Mouse (Mus musculus) liver, postnatal 0 days (tissue): Measurements from ENCODE around the gene Taf1a. TPM values are rescaled to one million over a fixed set of nuclear protein-coding genes. Genes with fewer than 3 reads are reported as not detected.
"Not testable (repeated sequence)": the region's sequence is repeated elsewhere in the genome, so short reads cannot be mapped to it uniquely, and the experiment has no call there.

Source experiments
- ATAC-seq: fragments of 200-750 bp; cut with Nextera tagmentation; 2 replicates; pipeline ENCODE4 v1.8.0; 2017; ENCODE audit warnings: mild to moderate bottlenecking, moderate library complexity
- DNase-seq: peaks from one replicate; pipeline ENCODE4 v3.0.0-alpha.2; 2016
- H3K27ac ChIP-seq: fragments of 300-500 bp; sonication (generic); 2 replicates; pipeline ENCODE4 v1.5.1; 2014; ENCODE audit warnings: antibody characterized with exemption, moderate library complexity, mild to moderate bottlenecking, low read depth
- H3K27me3 ChIP-seq: fragments of 300-500 bp; sonication (generic); 2 replicates; pipeline ENCODE4 v1.6.1; 2014; ENCODE audit warnings: low read length, control low read depth, mixed read lengths; ENCODE audit not compliant: insufficient read depth
- H3K36me3 ChIP-seq: fragments of 300-500 bp; sonication (generic); replicated peaks from 2 replicates; pipeline ENCODE4 v1.6.1; 2014; ENCODE audit warnings: mild to moderate bottlenecking, control low read depth, low read length, moderate library complexity, mixed read lengths; ENCODE audit not compliant: insufficient read depth
- H3K4me1 ChIP-seq: fragments of 300-500 bp; sonication (generic); 2 replicates; pipeline ENCODE4 v1.6.1; 2014; ENCODE audit warnings: antibody characterized with exemption, mild to moderate bottlenecking, control low read depth; ENCODE audit not compliant: insufficient read depth
- H3K4me2 ChIP-seq: fragments of 300-500 bp; sonication (generic); 2 replicates; pipeline ENCODE4 v1.6.1; 2014; ENCODE audit warnings: low read depth, mild to moderate bottlenecking, low read length, moderate library complexity, mixed read lengths
- H3K4me3 ChIP-seq: fragments of 300-500 bp; sonication (generic); 2 replicates; pipeline ENCODE4 v1.5.1; 2014; ENCODE audit warnings: low read depth, low read length
- H3K9ac ChIP-seq: fragments of 300-500 bp; sonication (generic); replicated peaks from 2 replicates; pipeline ENCODE4 v1.6.1; 2014; ENCODE audit warnings: mild to moderate bottlenecking, moderate library complexity
- H3K9me3 ChIP-seq: fragments of 300-500 bp; sonication (generic); 2 replicates; pipeline ENCODE4 v1.6.1; 2016; ENCODE audit warnings: mild to moderate bottlenecking, control low read depth, low read length, mixed read lengths
- CTCF ChIP-seq: sonication (generic); IDR thresholded peaks from 2 replicates; pipeline ENCODE4 v1.5.1; 2016; ENCODE audit warnings: antibody characterized with exemption, low read depth
- EP300 ChIP-seq: IDR thresholded peaks from 2 replicates; pipeline ENCODE4 v1.6.1; 2016; ENCODE audit warnings: antibody characterized with exemption, low read depth, mild to moderate bottlenecking
- WGBS: fragments of 180-500 bp; shearing (Covaris S2); extraction: QIAGEN DNeasy Blood & Tissue Kit; methylation state at CpG from one replicate; pipeline ENCODE4 v1.1.7; 2014; ENCODE audit not compliant: insufficient replicate concordance; 5-methylcytosine and 5-hydroxymethylcytosine counted together
- polyA plus RNA-seq: library from polyadenylated mRNA; unstranded; fragments of >200 nt; fragmentation: Nextera tagmentation; extraction: Ambion mirVana; gene quantifications from 2 replicates; pipeline ENCODE4 v1.2.1, GENCODE M21; 2015

Gene Taf1a
- 3.7 and 4.3 TPM in 2 replicates for polyA plus RNA-seq

- TF ChIP-seq CTCF (no peak), EP300 (no peak)
- Histone ChIP-seq H3K27me3 (no peaks in the 10 kb centered on the region), H3K36me3 (peaks cover 8% of the 10 kb centered on the region), H3K4me3 (peak within 1 kb of the TSS; percentile 59), H3K9ac (peak within 1 kb of the TSS; percentile 64), H3K9me3 (no peaks in the 10 kb centered on the region), H3K4me2 (peak within 1 kb of the TSS; percentile 71), H3K27ac (peak within 1 kb of the TSS; percentile 41), H3K4me1 (peaks cover 8% of the 10 kb centered on the region)
- ATAC-seq (peak; percentile 100), DNase-seq (peak; percentile 96)
- 5% methylated on average over 44 of the region's 44 CpGs for WGBS
Measured at GRCm38 (mm10) chr1:183388426-183389406, at the start of gene Taf1a. TSS of gene Taf1a (plus strand) at chr1:183388981.

- not testable (repeated sequence) for H3K27ac ChIP-seq, H3K9me3 ChIP-seq, DNase-seq, H3K27me3 ChIP-seq, H3K9ac ChIP-seq, ATAC-seq, H3K4me2 ChIP-seq, H3K4me1 ChIP-seq, H3K4me3 ChIP-seq
- H3K36me3 ChIP-seq = peaks cover 33% of the 10 kb centered on the region
- 95% methylated on average over 1 of the region's 1 CpGs for WGBS
Measured at GRCm38 (mm10) chr1:183342902-183343301, 45.9 kb upstream of the Taf1a start.

DNA sequence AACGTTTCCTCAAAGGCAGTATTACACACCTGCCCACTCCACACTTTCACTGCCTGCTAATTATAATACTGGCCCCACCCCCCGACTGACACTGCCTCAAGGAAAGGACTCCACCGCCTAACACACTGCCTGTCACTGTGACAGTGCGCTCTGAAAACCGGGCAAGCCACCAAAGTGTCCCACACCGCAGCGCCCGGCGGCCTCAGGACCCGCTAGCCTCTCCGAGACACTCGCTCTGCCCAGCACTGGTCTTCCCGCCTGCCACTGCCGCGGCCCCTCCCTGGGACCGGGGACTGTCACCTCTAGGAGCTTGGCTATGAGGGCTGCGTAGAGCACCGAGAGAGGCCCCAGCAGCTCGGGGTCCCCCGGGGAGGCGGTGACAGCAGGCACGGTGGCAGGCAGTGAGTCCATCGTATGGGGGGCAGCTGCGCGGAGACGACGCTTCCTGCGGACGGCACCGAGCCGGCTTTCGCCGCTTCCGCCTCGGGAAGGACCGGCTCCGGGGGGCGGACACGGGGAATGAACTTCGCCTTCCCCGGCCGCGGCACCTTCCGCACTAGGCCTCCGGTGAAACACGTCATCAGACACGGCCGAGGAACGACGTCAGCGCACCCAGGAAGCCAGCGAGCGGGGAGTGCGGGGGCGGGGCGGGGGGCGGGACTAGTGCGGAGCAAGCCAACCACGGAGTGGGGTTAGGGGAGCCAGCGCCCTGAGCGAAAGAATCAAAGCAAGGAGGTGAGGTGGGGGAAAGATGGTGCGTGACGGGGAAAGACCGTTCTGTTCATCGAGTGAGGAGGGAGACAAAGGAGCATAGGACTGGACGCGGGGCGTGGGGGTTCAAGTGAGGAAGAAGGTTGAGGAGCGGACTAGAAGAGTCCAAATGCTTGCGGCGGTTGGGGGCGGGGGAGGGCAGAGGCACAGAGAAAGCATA lies 43.6 kb upstream of the Taf1a start:
- H3K27me3 ChIP-seq = no peaks in the 10 kb centered on the region
- peak overlapping the region; percentile 97 for H3K27ac ChIP-seq
- H3K9ac ChIP-seq = peak overlapping the region; percentile 97
- ATAC-seq = peak; percentile 94
- WGBS = under 1% methylated on average over 70 of the region's 72 CpGs
- H3K4me2 ChIP-seq = peak overlapping the region; percentile 83
- H3K9me3 ChIP-seq = no peaks in the 10 kb centered on the region
- peaks cover 7% of the 10 kb centered on the region for H3K4me1 ChIP-seq
- H3K4me3 ChIP-seq = peak overlapping the region; percentile 91
- H3K36me3 ChIP-seq = peaks cover 27% of the 10 kb centered on the region
- peak; percentile 98 for DNase-seq
- TF ChIP-seq CTCF (no peak), EP300 (no peak)

DNA sequence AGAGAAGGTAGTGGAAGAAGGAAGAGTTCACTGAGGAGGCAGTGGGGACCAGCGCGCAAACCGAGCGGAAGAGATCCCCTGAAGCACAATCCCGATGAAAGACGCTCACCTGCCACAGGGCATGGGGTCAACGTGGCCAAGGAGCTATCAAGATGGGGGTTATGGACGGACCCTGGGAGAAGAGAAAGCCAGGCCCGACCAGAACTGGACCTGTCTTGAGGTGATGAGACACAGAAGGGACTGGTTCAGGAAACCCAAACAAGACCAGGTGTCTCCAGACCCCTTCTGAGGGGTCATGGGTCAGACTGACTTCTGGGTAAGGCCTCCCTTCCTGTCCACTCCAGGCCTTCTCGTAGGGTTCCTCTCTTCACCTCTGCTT lies 43.0 kb upstream of the Taf1a start:
- no peak for TF ChIP-seq EP300
- no peak for TF ChIP-seq CTCF
- Histone ChIP-seq H3K9ac (peak overlapping the region; percentile 97), H3K4me2 (peak overlapping the region; percentile 83), H3K27ac (peak overlapping the region; percentile 97), H3K36me3 (peaks cover 21% of the 10 kb centered on the region), H3K9me3 (no peaks in the 10 kb centered on the region), H3K27me3 (no peaks in the 10 kb centered on the region), H3K4me3 (peak overlapping the region; percentile 91), H3K4me1 (peaks cover 7% of the 10 kb centered on the region)
- 4% methylated on average over 10 of the region's 10 CpGs for WGBS
- DNase-seq (no peak), ATAC-seq (no peak)

GRCm38 (mm10) chr1:183349840-183350239 lies 38.9 kb upstream of the Taf1a start:
- 10% methylated on average over 6 of the region's 6 CpGs for WGBS
- TF ChIP-seq EP300 (peak; percentile 66; the same call in 1 of the 2 replicates), CTCF (peak; percentile 86)
- H3K4me2 ChIP-seq = no peak overlapping the region
- H3K4me1 ChIP-seq = peaks cover 7% of the 10 kb centered on the region
- 0 out of 2 replicates have a peak overlapping the region, but pooled peaks have one; percentile 62 for H3K27ac ChIP-seq
- no peaks in the 10 kb centered on the region for H3K27me3 ChIP-seq
- H3K36me3 ChIP-seq = peaks cover 27% of the 10 kb centered on the region
- no peaks in the 10 kb centered on the region for H3K9me3 ChIP-seq
- no peak overlapping the region for H3K9ac ChIP-seq
- DNase-seq (peak; percentile 80), ATAC-seq (peak; percentile 50)
- no peak overlapping the region for H3K4me3 ChIP-seq

GRCm38 (mm10) chr1:183358901-183359300 lies 29.9 kb upstream of the Taf1a start:
- H3K27me3 ChIP-seq = no peaks in the 10 kb centered on the region
- no peaks in the 10 kb centered on the region for H3K4me1 ChIP-seq
- 79% methylated on average over 3 of the region's 3 CpGs for WGBS
- peaks cover 56% of the 10 kb centered on the region for H3K36me3 ChIP-seq
- ATAC-seq = no peak
- no peak overlapping the region for H3K4me3 ChIP-seq
- no peak overlapping the region for H3K27ac ChIP-seq
- H3K4me2 ChIP-seq = no peak overlapping the region
- no peak for TF ChIP-seq EP300
- no peak for TF ChIP-seq CTCF
- no peaks in the 10 kb centered on the region for H3K9me3 ChIP-seq
- no peak overlapping the region for H3K9ac ChIP-seq
- DNase-seq = no peak
